Mouse (Mus musculus): ENCODE measurements around the gene Chd1. TPM values are rescaled to one million over a fixed set of nuclear protein-coding genes. Genes with fewer than 3 reads are reported as not detected.

Chd1 gene
- polyA plus RNA-seq, 2 experiments, result 11.3 to 30.2 TPM

- Histone ChIP-seq H3K4me2 (replicated peaks; ENCODE audit: low read depth, low read length, severe bottlenecking) (no peak overlapping the region), H3K27ac (replicated peaks; ENCODE audit: low read depth, low read length) (no peak overlapping the region), H3K4me1 (ENCODE audit: control insufficient read depth, insufficient read depth, low read length) (no peaks in the 10 kb centered on the region), H3K9me3 (ENCODE audit: control insufficient read depth, low read length) (no peaks in the 10 kb centered on the region), H3K27me3 (ENCODE audit: control insufficient read depth, insufficient read depth, low read length) (no peaks in the 10 kb centered on the region), H3K4me3 (replicated peaks; ENCODE audit: low read length) (no peak overlapping the region), H3K36me3 (ENCODE audit: control insufficient read depth, insufficient read depth, low read length) (peaks cover 19% of the 10 kb centered on the region), H3K9ac (ENCODE audit: low read depth, low read length, severe bottlenecking) (no peak overlapping the region)
- DNase-seq (ENCODE audit: low spot score) (no peak), ATAC-seq (ENCODE audit: low FRiP score, low read depth) (no peak; the same call in 1 of the 2 replicates)
- TF ChIP-seq POLR2A (IDR thresholded peaks at IDR 0.05; ENCODE audit: borderline replicate concordance, extremely low read depth, insufficient read depth, insufficient read length), result no peak
- 87% methylated on average over 5 of the region's 5 CpGs for WGBS
Measured at GRCm38 (mm10) chr17:15774565-15775215, 69.9 kb downstream of the Chd1 start.

DNA sequence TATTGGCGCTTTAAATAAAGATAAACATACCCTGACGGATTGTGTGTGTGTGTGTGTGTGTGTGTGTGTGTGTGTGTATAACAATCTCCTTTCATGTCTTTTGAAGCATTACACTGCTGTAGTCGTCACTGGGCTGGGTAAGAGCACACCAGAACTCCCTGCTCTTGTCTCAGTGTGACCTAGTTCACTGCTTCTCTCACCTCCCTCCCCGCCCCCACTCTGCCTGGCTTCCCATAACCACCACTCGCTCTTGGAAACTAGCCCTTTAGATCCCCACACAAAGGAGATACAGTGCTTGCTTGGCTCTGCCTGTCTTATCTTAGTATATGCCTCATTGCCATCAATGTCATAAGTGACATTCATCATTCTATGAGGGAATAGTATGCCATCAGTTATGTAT is 71.6 kb downstream of the Chd1 start:
- no peak overlapping the region for H3K9ac ChIP-seq (ENCODE audit: low read depth, low read length, severe bottlenecking)
- H3K9me3 ChIP-seq (ENCODE audit: control insufficient read depth, low read length), result no peaks in the 10 kb centered on the region
- 82% methylated on average over 5 of the region's 5 CpGs for WGBS
- H3K4me1 ChIP-seq (ENCODE audit: control insufficient read depth, insufficient read depth, low read length), result no peaks in the 10 kb centered on the region
- no peak overlapping the region for H3K4me2 ChIP-seq (replicated peaks; ENCODE audit: low read depth, low read length, severe bottlenecking)
- H3K27me3 ChIP-seq (ENCODE audit: control insufficient read depth, insufficient read depth, low read length), result no peaks in the 10 kb centered on the region
- no peak overlapping the region for H3K4me3 ChIP-seq (replicated peaks; ENCODE audit: low read length)
- DNase-seq (ENCODE audit: low spot score), result no peak
- TF ChIP-seq POLR2A (IDR thresholded peaks at IDR 0.05; ENCODE audit: borderline replicate concordance, extremely low read depth, insufficient read depth, insufficient read length), result no peak
- ATAC-seq (ENCODE audit: low FRiP score, low read depth), result no peak
- H3K36me3 ChIP-seq (ENCODE audit: control insufficient read depth, insufficient read depth, low read length), result peaks cover 3% of the 10 kb centered on the region
- no peak overlapping the region for H3K27ac ChIP-seq (replicated peaks; ENCODE audit: low read depth, low read length)

DNA sequence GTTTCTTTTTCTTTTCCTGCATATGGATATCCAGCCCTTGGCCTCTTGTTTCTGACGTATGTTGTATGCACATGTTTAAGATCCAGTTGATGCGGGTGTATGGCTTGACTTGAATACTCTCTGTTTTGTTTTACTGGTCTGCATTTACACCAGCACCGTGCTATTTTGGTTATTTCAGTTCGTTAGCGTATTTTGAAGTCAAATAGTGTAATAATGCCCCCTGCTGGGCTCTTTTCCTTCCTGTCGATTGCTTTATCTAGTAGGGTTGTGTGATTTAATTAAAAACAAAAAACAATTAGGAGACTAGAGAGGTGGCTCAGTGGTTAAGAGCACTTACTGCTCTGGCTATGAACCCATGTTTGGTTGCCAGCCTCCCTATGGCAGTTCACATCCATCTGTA is 73.2 kb downstream of the Chd1 start:
- Histone ChIP-seq H3K27me3 (ENCODE audit: control insufficient read depth, insufficient read depth, low read length) (no peaks in the 10 kb centered on the region), H3K4me3 (replicated peaks; ENCODE audit: low read length) (no peak overlapping the region), H3K9ac (ENCODE audit: low read depth, low read length, severe bottlenecking) (no peak overlapping the region), H3K27ac (replicated peaks; ENCODE audit: low read depth, low read length) (no peak overlapping the region), H3K36me3 (ENCODE audit: control insufficient read depth, insufficient read depth, low read length) (no peaks in the 10 kb centered on the region), H3K4me2 (replicated peaks; ENCODE audit: low read depth, low read length, severe bottlenecking) (no peak overlapping the region), H3K9me3 (ENCODE audit: control insufficient read depth, low read length) (no peaks in the 10 kb centered on the region), H3K4me1 (ENCODE audit: control insufficient read depth, insufficient read depth, low read length) (no peaks in the 10 kb centered on the region)
- DNase-seq (ENCODE audit: low spot score) (no peak), ATAC-seq (ENCODE audit: low FRiP score, low read depth) (no peak)
- WGBS, result 60% methylated on average over 6 of the region's 6 CpGs
- TF ChIP-seq POLR2A (IDR thresholded peaks at IDR 0.05; ENCODE audit: borderline replicate concordance, extremely low read depth, insufficient read depth, insufficient read length), result no peak

DNA sequence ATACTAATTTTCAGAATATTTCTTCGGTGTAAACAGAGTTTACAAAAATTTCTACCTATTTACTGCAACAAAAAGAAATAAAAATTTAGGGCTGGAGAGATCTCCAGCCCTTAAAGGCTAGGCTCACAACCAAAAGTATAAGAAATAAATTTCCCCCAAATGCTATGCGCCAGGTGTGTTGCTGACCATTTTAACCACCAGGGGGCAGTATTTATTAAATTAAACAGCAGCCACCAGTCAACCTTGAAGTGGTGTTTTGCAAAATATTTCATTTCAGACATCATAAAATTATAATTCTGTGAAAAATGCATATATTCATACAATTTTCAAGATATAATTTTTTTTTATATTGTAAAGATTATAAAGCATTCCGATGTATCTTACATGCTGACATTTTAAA is 82.3 kb downstream of the Chd1 start:
- ATAC-seq (ENCODE audit: low FRiP score, low read depth), result no peak
- TF ChIP-seq POLR2A (IDR thresholded peaks at IDR 0.05; ENCODE audit: borderline replicate concordance, extremely low read depth, insufficient read depth, insufficient read length), result no peak

DNA sequence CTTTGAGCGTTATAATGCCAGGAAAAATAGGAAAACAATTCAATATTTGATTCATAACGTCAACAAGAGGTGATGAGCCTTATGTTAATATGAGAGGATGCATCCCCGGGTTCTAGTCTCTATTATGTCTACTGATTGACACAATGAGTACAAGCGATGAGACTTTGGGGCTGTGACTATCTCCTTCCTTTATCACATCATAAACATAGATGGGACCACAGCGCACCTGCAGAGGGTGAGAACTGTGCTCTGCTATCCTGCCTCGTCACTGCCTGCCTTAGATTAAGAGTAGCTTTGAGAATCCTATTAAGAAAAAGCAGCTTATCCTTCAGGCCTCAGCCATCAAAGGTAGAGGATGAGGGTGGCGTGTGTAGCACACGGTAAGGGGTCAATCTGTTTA is 85.9 kb downstream of the Chd1 start:
- no peaks in the 10 kb centered on the region for H3K4me1 ChIP-seq (ENCODE audit: control insufficient read depth, insufficient read depth, low read length)
- no peaks in the 10 kb centered on the region for H3K36me3 ChIP-seq (ENCODE audit: control insufficient read depth, insufficient read depth, low read length)
- H3K4me3 ChIP-seq (replicated peaks; ENCODE audit: low read length), result no peak overlapping the region
- H3K27me3 ChIP-seq (ENCODE audit: control insufficient read depth, insufficient read depth, low read length), result no peaks in the 10 kb centered on the region
- DNase-seq (ENCODE audit: low spot score) (no peak), ATAC-seq (ENCODE audit: low FRiP score, low read depth) (no peak)
- H3K27ac ChIP-seq (replicated peaks; ENCODE audit: low read depth, low read length), result no peak overlapping the region
- 83% methylated on average over 8 of the region's 8 CpGs for WGBS
- H3K9me3 ChIP-seq (ENCODE audit: control insufficient read depth, low read length), result no peaks in the 10 kb centered on the region
- H3K9ac ChIP-seq (ENCODE audit: low read depth, low read length, severe bottlenecking), result no peak overlapping the region
- no peak overlapping the region for H3K4me2 ChIP-seq (replicated peaks; ENCODE audit: low read depth, low read length, severe bottlenecking)
- TF ChIP-seq POLR2A (IDR thresholded peaks at IDR 0.05; ENCODE audit: borderline replicate concordance, extremely low read depth, insufficient read depth, insufficient read length), result no peak

More for the DNA sequence above, 82.3 kb downstream of the Chd1 start:
- no peaks in the 10 kb centered on the region for H3K27me3 ChIP-seq (ENCODE audit: control insufficient read depth, insufficient read depth, low read length)
- no peak overlapping the region for H3K27ac ChIP-seq (replicated peaks; ENCODE audit: low read depth, low read length)
- H3K4me3 ChIP-seq (replicated peaks; ENCODE audit: low read length), result no peak overlapping the region
- H3K9ac ChIP-seq (ENCODE audit: low read depth, low read length, severe bottlenecking), result no peak overlapping the region
- 30% methylated on average over 3 of the region's 3 CpGs for WGBS
- H3K4me2 ChIP-seq (replicated peaks; ENCODE audit: low read depth, low read length, severe bottlenecking), result no peak overlapping the region
- H3K4me1 ChIP-seq (ENCODE audit: control insufficient read depth, insufficient read depth, low read length), result no peaks in the 10 kb centered on the region
- peak; percentile 55 for DNase-seq (ENCODE audit: low spot score)
- no peaks in the 10 kb centered on the region for H3K36me3 ChIP-seq (ENCODE audit: control insufficient read depth, insufficient read depth, low read length)
- H3K9me3 ChIP-seq (ENCODE audit: control insufficient read depth, low read length), result no peaks in the 10 kb centered on the region
